Mouse (Mus musculus) liver, embryonic 13.5 days (tissue): ENCODE data around the gene Asah2. TPM values are rescaled to one million over a fixed set of nuclear protein-coding genes. Genes with fewer than 3 reads are reported as not detected.

Experiments used
- ATAC-seq: fragments of 200-750 bp; cut with Nextera tagmentation; 2 replicates; pipeline ENCODE4 v1.8.0; 2017; ENCODE audit warnings: low read depth, mild to moderate bottlenecking, moderate number of reproducible peaks, moderate library complexity
- DNase-seq: peaks from one replicate; pipeline ENCODE4 v3.0.0; 2022
- H3K27ac ChIP-seq: fragments of 300-500 bp; sonication (generic); 2 replicates; pipeline ENCODE4 v1.5.1; 2015; ENCODE audit warnings: moderate library complexity, mild to moderate bottlenecking, inconsistent platforms
- H3K27me3 ChIP-seq: fragments of 300-500 bp; sonication (generic); 2 replicates; pipeline ENCODE4 v1.6.1; 2015; ENCODE audit warnings: mild to moderate bottlenecking, inconsistent platforms
- H3K36me3 ChIP-seq: fragments of 300-500 bp; sonication (generic); 2 replicates; pipeline ENCODE4 v1.6.1; 2015; ENCODE audit warnings: mild to moderate bottlenecking, inconsistent platforms
- H3K4me1 ChIP-seq: fragments of 300-500 bp; sonication (generic); replicated peaks from 2 replicates; pipeline ENCODE4 v1.6.1; 2015; ENCODE audit warnings: inconsistent platforms
- H3K4me2 ChIP-seq: fragments of 300-500 bp; sonication (generic); 2 replicates; pipeline ENCODE4 v1.6.1; 2015; ENCODE audit warnings: inconsistent platforms, mild to moderate bottlenecking, moderate library complexity
- H3K4me3 ChIP-seq: fragments of 300-500 bp; sonication (generic); replicated peaks from 2 replicates; pipeline ENCODE4 v1.5.1; 2015; ENCODE audit warnings: mild to moderate bottlenecking, inconsistent platforms
- H3K9ac ChIP-seq: fragments of 300-500 bp; sonication (generic); 2 replicates; pipeline ENCODE4 v1.6.1; 2015; ENCODE audit warnings: mild to moderate bottlenecking, inconsistent platforms
- H3K9me3 ChIP-seq: fragments of 300-500 bp; sonication (generic); replicated peaks from 2 replicates; pipeline ENCODE4 v1.6.1; 2016; ENCODE audit warnings: inconsistent platforms
- WGBS: fragments of 180-500 bp; shearing (Covaris S2); methylation state at CpG from one replicate; pipeline ENCODE4 v1.1.7; 2015; ENCODE audit not compliant: insufficient replicate concordance; 5-methylcytosine and 5-hydroxymethylcytosine counted together
- polyA plus RNA-seq: library from polyadenylated mRNA; unstranded; fragments of >200 nt; fragmentation: Nextera tagmentation; extraction: Ambion mirVana; gene quantifications from 2 replicates; pipeline ENCODE4 v1.2.1, GENCODE M21; 2015

The Asah2 gene
- polyA plus RNA-seq, 1 experiment from 2014 or later, result 0.23 TPM

DNA sequence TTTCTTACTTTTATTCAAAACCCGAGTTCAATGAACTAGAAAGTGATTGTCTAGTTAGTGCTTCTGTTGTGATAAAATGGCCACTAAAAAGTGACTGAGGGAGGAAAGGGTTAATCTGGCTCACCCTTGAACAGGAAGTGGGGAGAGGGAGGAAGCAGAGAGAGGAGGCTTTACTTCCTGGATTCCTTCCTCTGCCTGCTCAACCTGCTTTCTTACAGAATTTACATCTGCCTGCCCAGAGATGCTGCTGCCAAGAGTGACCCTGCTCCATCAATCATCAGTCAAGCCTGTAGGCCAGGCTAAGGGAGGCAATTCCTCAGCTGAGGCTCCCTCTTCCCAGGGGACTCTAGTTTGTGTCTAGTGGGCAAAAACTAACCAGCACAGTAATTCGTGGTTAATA is 132.1 kb downstream of the Asah2 start:
- Histone ChIP-seq H3K27ac (no peak overlapping the region), H3K4me2 (no peak overlapping the region), H3K4me1 (no peaks in the 10 kb centered on the region), H3K9me3 (no peaks in the 10 kb centered on the region), H3K36me3 (no peaks in the 10 kb centered on the region), H3K4me3 (no peak overlapping the region), H3K9ac (no peak overlapping the region), H3K27me3 (no peaks in the 10 kb centered on the region)
- no peak for DNase-seq
- ATAC-seq, result no peak
- 35% methylated on average over 2 of the region's 2 CpGs for WGBS

DNA sequence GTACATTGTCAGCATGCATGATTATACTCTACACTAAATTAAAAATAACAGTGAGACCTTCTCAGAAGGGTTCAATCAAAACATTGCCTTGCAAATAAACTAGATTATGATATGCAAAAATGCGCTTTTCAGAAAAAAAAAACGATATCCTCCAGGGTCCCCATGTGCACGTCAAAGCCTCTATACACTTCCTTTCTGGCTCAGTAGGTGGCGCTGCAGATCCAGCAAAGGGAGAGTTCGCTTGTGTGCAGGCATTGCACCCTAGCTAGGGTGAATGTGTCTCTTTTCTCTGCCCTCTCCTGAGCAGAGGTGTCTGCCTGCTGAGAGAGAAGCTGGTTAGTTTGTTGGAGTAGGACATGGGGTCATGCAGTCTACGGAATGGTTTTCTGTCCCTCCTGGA is 136.0 kb downstream of the Asah2 start:
- H3K36me3 ChIP-seq, result no peaks in the 10 kb centered on the region
- DNase-seq, result peak; percentile 50
- 12% methylated on average over 6 of the region's 6 CpGs for WGBS
- H3K27ac ChIP-seq, result no peak overlapping the region
- no peaks in the 10 kb centered on the region for H3K4me1 ChIP-seq
- H3K4me3 ChIP-seq, result no peak overlapping the region
- 0 out of 2 replicates have a peak, but pooled peaks have one; percentile 47 for ATAC-seq
- no peaks in the 10 kb centered on the region for H3K9me3 ChIP-seq
- H3K27me3 ChIP-seq, result no peaks in the 10 kb centered on the region
- H3K9ac ChIP-seq, result no peak overlapping the region
- no peak overlapping the region for H3K4me2 ChIP-seq

DNA sequence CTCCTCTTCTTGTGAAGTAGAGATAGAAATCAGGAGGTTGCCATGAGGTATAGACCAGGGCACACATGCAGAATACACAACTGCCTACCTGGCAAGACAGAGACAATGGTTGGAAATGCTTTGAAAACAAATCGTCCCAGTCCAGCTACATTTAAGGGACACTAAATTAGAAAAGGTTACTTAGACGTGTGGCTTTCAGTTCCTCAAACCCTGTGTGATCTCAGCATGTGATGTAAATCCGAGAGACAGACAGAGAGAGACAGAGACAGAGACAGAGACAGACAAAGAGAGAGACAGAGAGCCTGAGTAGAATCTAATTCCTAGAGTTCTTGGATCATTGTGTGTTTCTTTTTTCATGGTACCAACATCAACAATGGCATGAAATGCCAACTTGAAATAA is 136.6 kb downstream of the Asah2 start:
- H3K9me3 ChIP-seq, result no peaks in the 10 kb centered on the region
- H3K27me3 ChIP-seq, result no peaks in the 10 kb centered on the region
- H3K4me3 ChIP-seq, result no peak overlapping the region
- DNase-seq (no peak), ATAC-seq (no peak)
- no peak overlapping the region for H3K9ac ChIP-seq
- H3K36me3 ChIP-seq, result no peaks in the 10 kb centered on the region
- H3K4me1 ChIP-seq, result no peaks in the 10 kb centered on the region
- no peak overlapping the region for H3K4me2 ChIP-seq
- no peak overlapping the region for H3K27ac ChIP-seq
- 19% methylated on average over 3 of the region's 3 CpGs for WGBS

DNA sequence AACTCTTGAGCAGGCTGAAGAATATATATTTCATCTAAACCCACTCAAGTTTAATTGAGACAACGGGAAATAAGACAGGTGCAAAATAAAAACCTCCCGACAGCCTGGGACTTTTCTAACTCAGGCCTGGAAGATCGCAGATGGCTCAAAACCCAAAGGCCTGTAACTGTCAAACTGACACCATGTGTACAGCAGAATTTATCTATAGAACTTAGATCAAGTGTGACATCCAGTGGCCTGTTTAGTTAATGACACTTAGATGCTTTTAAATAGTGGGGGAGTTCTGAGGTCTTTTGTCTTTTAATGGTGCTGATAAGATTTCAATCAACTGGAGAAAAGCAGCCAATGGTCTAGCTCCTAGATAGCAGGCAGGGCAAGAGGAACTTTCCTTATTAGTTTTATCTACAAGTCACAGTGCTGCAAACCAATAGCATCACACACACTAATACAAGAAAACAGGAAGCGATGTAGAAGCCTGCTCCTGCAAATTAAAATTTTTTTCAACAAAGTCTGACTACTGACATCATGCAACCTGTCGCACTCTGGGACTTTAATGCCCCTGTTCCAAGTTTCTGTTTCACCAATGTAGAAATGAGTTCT is 140.0 kb downstream of the Asah2 start:
- no peak overlapping the region for H3K4me2 ChIP-seq
- ATAC-seq (no peak), DNase-seq (no peak)
- no peaks in the 10 kb centered on the region for H3K4me1 ChIP-seq
- H3K4me3 ChIP-seq, result no peak overlapping the region
- H3K36me3 ChIP-seq, result no peaks in the 10 kb centered on the region
- no peaks in the 10 kb centered on the region for H3K9me3 ChIP-seq
- no peaks in the 10 kb centered on the region for H3K27me3 ChIP-seq
- WGBS, result 32% methylated on average over 5 of the region's 5 CpGs
- H3K27ac ChIP-seq, result no peak overlapping the region
- no peak overlapping the region for H3K9ac ChIP-seq

DNA sequence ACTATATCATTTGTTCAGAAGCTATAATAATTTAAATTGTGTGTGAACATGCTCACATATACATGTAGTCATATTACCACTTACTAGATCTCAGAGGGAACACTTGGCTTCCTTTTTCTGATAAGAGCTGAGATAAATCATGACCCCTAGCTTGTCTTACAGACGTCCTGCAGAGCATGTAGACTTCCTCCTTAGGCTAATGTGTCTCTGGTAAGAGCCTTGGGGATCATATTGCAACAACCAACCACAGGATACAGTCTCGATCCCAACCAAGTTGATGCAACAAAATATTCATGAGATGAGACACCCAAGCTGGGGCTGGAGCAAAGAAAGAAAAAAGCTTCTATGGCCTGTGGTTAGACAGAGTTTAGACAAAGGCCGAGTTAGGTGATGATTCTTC is 144.9 kb downstream of the Asah2 start:
- no peaks in the 10 kb centered on the region for H3K9me3 ChIP-seq
- H3K4me1 ChIP-seq, result no peaks in the 10 kb centered on the region
- no peak overlapping the region for H3K27ac ChIP-seq
- H3K9ac ChIP-seq, result no peak overlapping the region
- DNase-seq (no peak), ATAC-seq (no peak)
- no peaks in the 10 kb centered on the region for H3K27me3 ChIP-seq
- no peaks in the 10 kb centered on the region for H3K36me3 ChIP-seq
- WGBS, result 14% methylated on average over 3 of the region's 3 CpGs
- no peak overlapping the region for H3K4me3 ChIP-seq
- no peak overlapping the region for H3K4me2 ChIP-seq

DNA sequence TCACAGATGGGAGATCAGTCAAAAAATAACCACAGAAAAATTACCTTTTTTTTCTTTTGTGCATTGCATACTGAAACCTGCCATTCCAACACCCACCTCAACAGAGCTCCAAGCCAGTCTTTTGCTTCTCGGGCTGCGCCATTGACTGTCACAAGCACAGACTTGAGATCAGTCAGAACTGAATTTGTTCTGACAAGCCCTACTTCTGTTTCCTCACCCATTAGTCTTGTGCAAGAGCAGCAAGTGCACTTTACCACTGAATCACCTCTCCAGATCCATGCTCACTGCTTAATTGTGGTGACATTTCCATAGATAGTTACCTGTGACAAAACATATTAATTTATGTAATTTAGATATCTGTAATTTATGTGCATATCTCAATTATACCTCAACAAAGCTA is 147.6 kb downstream of the Asah2 start:
- no peak for DNase-seq
- H3K27me3 ChIP-seq, result no peaks in the 10 kb centered on the region
- WGBS, result 68% methylated on average over 2 of the region's 2 CpGs
- H3K4me1 ChIP-seq, result no peaks in the 10 kb centered on the region
- no peak overlapping the region for H3K9ac ChIP-seq
- H3K9me3 ChIP-seq, result no peaks in the 10 kb centered on the region
- ATAC-seq, result no peak
- no peak overlapping the region for H3K4me2 ChIP-seq
- no peak overlapping the region for H3K27ac ChIP-seq
- H3K36me3 ChIP-seq, result no peaks in the 10 kb centered on the region
- no peak overlapping the region for H3K4me3 ChIP-seq

DNA sequence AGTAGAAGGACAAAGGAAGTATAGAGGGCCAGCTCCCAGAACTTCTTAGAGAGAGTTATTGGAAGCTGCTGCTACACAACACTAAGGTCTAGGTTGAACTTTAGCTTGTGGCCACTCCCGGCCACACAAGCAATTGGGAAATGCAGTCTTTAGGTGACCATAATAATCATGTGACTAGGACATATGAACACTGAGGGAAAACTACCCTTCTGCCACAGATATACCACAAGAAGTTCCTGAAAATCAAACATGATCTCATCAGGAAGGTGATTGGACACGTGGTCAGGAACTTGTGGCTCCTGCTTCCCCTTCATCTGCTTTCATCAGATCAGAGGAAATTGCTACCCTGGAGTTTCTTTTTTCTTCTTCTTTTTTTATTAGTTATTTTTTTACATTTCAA is 151.7 kb downstream of the Asah2 start:
- WGBS, result 16% methylated on average over 2 of the region's 2 CpGs
- Histone ChIP-seq H3K9ac (no peak overlapping the region), H3K36me3 (no peaks in the 10 kb centered on the region), H3K27ac (no peak overlapping the region), H3K27me3 (no peaks in the 10 kb centered on the region), H3K4me3 (no peak overlapping the region), H3K9me3 (no peaks in the 10 kb centered on the region), H3K4me1 (no peaks in the 10 kb centered on the region), H3K4me2 (no peak overlapping the region)
- ATAC-seq (no peak), DNase-seq (no peak)

DNA sequence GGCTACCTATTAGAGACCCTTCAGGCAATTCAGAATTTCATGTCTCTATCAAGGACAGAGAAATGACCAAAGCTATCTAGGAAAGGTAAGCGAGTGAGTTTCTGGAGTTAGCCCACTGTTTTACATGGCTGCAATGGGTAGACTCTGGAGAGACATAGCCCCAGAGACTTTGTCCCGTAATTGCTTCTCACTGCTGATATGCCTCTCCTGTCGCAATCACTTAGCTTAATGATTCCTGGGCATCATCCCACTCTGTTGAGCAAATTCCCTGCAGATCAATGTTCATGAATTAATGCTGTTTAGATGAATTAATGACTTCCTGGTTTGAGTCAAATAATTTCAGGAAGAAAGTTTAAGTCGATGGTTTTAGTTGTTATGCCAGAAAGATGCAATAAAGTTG is 153.3 kb downstream of the Asah2 start:
- 63% methylated on average over 4 of the region's 4 CpGs for WGBS
- ATAC-seq, result no peak
- H3K4me3 ChIP-seq, result no peak overlapping the region

DNA sequence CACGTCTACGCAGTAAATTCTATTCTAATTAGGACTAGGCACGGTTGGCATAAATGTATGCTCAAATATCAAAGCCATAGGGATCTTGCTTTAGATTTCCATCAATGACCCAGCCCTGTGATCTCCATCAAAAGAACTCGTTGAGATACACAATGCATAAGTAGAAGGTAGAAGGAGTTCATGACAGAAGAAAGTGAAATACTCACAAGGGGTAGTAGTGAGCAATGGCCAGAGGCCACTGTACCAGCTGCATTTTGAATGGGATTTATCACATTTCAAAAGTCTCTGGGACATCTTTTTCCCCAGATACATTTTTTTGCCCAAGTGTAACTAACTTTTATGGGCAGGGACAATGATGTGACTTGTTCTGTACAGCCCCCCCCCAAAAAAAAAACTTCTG is 153.7 kb downstream of the Asah2 start:
- no peak overlapping the region for H3K4me2 ChIP-seq
- 65% methylated on average over 4 of the region's 4 CpGs for WGBS
- no peak for ATAC-seq
- H3K4me1 ChIP-seq, result no peaks in the 10 kb centered on the region
- no peak overlapping the region for H3K9ac ChIP-seq
- no peak overlapping the region for H3K4me3 ChIP-seq
- H3K9me3 ChIP-seq, result no peaks in the 10 kb centered on the region
- DNase-seq, result no peak
- H3K27ac ChIP-seq, result no peak overlapping the region
- no peaks in the 10 kb centered on the region for H3K36me3 ChIP-seq
- H3K27me3 ChIP-seq, result no peaks in the 10 kb centered on the region

More for the DNA sequence above, 153.3 kb downstream of the Asah2 start:
- no peaks in the 10 kb centered on the region for H3K36me3 ChIP-seq
- H3K9ac ChIP-seq, result no peak overlapping the region
- DNase-seq, result no peak
- no peak overlapping the region for H3K4me2 ChIP-seq
- no peak overlapping the region for H3K27ac ChIP-seq
- no peaks in the 10 kb centered on the region for H3K9me3 ChIP-seq
- no peaks in the 10 kb centered on the region for H3K4me1 ChIP-seq
- H3K27me3 ChIP-seq, result no peaks in the 10 kb centered on the region

DNA sequence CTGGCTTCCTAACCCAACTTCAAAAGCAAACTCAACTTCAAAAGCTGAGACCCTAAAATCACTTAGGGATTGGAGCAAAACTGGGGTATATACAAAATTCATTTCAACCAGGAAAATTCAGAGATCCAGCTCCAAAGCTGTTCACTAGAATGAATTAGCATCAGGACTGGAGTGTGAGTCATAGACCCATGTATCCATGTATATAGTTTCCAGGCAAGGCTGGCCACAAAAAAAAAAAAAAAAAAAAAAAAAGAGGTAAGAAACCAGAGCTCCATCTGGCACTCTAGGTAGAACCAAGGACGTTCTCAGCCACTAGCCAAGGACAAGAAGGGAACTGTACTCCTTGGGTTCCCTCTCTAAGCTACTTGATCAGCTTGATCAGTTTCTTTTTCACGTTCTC is 154.2 kb downstream of the Asah2 start:
- Histone ChIP-seq H3K27me3 (no peaks in the 10 kb centered on the region), H3K4me3 (no peak overlapping the region), H3K27ac (no peak overlapping the region), H3K4me2 (no peak overlapping the region), H3K9ac (no peak overlapping the region), H3K4me1 (no peaks in the 10 kb centered on the region), H3K9me3 (no peaks in the 10 kb centered on the region), H3K36me3 (no peaks in the 10 kb centered on the region)
- WGBS, result 52% methylated on average over 2 of the region's 2 CpGs
- ATAC-seq, result no peak
- no peak for DNase-seq

DNA sequence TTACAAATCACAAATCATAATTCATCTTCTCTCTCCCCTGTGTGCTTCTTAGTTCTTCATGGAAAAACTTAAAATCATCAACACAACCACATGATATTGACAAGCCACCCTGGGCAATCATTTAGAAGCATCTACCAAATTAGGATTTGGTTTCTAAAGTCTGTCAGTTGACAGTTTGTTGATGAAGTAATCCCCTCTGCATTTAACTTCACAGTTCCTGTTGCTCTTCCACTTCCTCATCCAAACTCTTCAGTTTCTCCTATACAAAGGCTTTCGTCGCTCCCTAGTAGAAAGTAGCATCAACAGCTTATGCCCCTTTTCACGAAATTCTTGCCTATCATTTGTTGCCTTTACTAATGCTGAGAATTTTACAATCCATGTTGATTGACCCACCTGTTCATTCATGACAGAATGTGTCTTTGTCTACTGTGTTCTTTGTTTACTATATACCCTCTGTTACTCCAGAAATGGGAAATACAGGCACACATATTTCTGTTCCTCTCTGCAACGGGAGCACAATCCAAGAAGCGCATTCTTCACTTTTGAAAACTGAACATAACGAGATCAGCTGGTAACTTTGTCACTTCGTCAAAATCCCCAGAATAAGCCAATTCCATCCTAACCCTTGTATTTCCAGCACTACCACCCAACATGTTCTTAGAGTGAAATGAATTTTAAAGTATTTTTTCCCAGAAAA is 157.1 kb downstream of the Asah2 start:
- Histone ChIP-seq H3K4me1 (no peaks in the 10 kb centered on the region), H3K9me3 (no peaks in the 10 kb centered on the region), H3K4me3 (no peak overlapping the region), H3K27ac (no peak overlapping the region), H3K9ac (no peak overlapping the region), H3K27me3 (no peaks in the 10 kb centered on the region), H3K4me2 (no peak overlapping the region), H3K36me3 (no peaks in the 10 kb centered on the region)
- ATAC-seq (no peak), DNase-seq (no peak)
- WGBS, result 42% methylated on average over 7 of the region's 7 CpGs
